In the genomic region with DNA sequence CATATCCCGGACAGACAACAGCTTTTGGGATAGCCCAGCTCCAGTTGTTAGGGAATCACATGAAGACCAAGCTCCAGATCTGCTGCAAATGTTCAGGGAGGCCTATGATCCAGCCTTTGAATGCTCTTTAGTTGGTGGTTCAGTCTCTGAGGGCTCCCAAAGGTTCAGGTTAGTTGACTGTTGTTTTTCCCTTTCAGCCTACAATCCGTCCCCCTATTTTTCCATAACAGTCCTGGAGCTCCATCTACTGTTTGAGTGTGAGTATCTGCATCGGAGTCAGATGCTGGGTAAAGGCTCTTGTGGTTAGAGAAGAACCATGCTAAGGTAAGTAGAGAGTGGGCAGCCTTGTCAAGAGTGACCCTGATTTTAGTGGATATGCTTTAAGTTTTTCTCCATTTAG, we compare ENCODE assay signal across 10 mouse cellular contexts. TPM values are rescaled to one million over a fixed set of nuclear protein-coding genes. Genes with fewer than 3 reads are reported as not detected.
DNase-seq lines count a peak whose midpoint lies in the region; ATAC-seq and TF ChIP-seq lines count a peak whose summit lies in the region.
"Had no signal": no experiment of that assay in that cellular context is flagged by ENCODE, and none has a peak within 500 bp of the region (broad histone marks: within the 10 kb centered on the region; RNA-seq: fewer than 3 reads in every experiment).

No protein-coding gene starts in this region.

- DNase-seq in layer of hippocampus, adult 11-12 months (ENCODE audit: low spot score), result peak; percentile 6
- no peak for DNase-seq in layer of hippocampus, postnatal 25 days (ENCODE audit: extremely low spot score in 1 of 2, low spot score in 1 of 2)
- DNase-seq in CH12.LX (ENCODE audit: extremely low read depth), result peak; percentile 18
- peak; percentile 54 for DNase-seq in embryo, embryonic 10.5 days (ENCODE audit: low spot score)
- peak; percentile 18 for DNase-seq in kidney, postnatal 10 days
- no peak for DNase-seq in heart, adult 8-10 months (ENCODE audit: low spot score)
- no peak for DNase-seq in heart, embryonic 10.5 days (ENCODE audit: low spot score)

- ATAC-seq in erythroblast, adult 5-6 weeks (replicated peaks; ENCODE audit: low FRiP score, poor library complexity, severe bottlenecking), result no peak

- no peak for TF ChIP-seq EP300 in CH12.LX (IDR thresholded peaks at IDR 0.05; ENCODE audit: low read length)

- TF ChIP-seq RAD21 in CH12.LX (IDR thresholded peaks at IDR 0.05; ENCODE audit: low read depth, low read length), result peak; percentile 33

- no peak overlapping the region for H3K27ac ChIP-seq in CH12.LX (ENCODE audit: insufficient read depth, low read depth)
- H3K27ac ChIP-seq in heart, embryonic 10.5 days, result no peak overlapping the region
- H3K27ac ChIP-seq: neural tube, embryonic 13.5 days had no signal

- no peak overlapping the region for H3K9ac ChIP-seq in CH12.LX (ENCODE audit: insufficient read depth, low read depth)
- H3K9ac ChIP-seq: neural tube, embryonic 13.5 days had no signal

- in situ Hi-C loops in CH12.LX (cut with MboI; ENCODE audit: low pct_ligation_motif_present, low pct_unique_long_range_greater_than_20kb, low sequenced_read_pairs), result no loop called here

- H3K27me3 ChIP-seq in CH12.LX (replicated peaks), result no peaks in the 10 kb centered on the region
- H3K27me3 ChIP-seq in heart, embryonic 10.5 days (ENCODE audit: insufficient read depth, poor library complexity, severe bottlenecking), result no peaks in the 10 kb centered on the region
- H3K27me3 ChIP-seq: neural tube, embryonic 13.5 days had no signal

- dilution Hi-C loops in CH12.LX (cut with MboI; ENCODE audit: extremely low pct_ligation_motif_present, extremely low pct_unique_long_range_greater_than_20kb, low sequenced_read_pairs), result no loop called here

- TF ChIP-seq CTCF in CH12.LX (conservative IDR thresholded peaks at IDR 0.05 in 1 of 2, IDR thresholded peaks at IDR 0.05 in 1 of 2; ENCODE audit: low read depth in 2 of 2, low read length in 2 of 2), result peak in 1 of 2 experiments; percentile 31; a peak in 2 of 4 replicates

- no peaks in the 10 kb centered on the region for H3K79me2 ChIP-seq in CH12.LX (replicated peaks; ENCODE audit: control insufficient read depth, extremely low read depth, insufficient read depth, poor library complexity, severe bottlenecking)

- H3K9me3 ChIP-seq in CH12.LX (replicated peaks; ENCODE audit: low read length), result no peaks in the 10 kb centered on the region
- H3K9me3 ChIP-seq in heart, embryonic 10.5 days, result no peaks in the 10 kb centered on the region
- H3K9me3 ChIP-seq: neural tube, embryonic 13.5 days had no signal

- TF ChIP-seq POLR2A in CH12.LX (IDR thresholded peaks at IDR 0.05; ENCODE audit: low read depth, low read length), result no peak

- H3K4me3 ChIP-seq in CH12.LX (replicated peaks in 1 of 3; ENCODE audit: low read depth in 2 of 3, low read length in 2 of 3, poor library complexity in 1 of 3), result no peak overlapping the region
- H3K4me3 ChIP-seq in heart, embryonic 10.5 days, result no peak overlapping the region
- H3K4me3 ChIP-seq: neural tube, embryonic 13.5 days had no signal

- no peaks in the 10 kb centered on the region for H3K36me3 ChIP-seq in CH12.LX (replicated peaks in 1 of 2; ENCODE audit: control insufficient read depth in 1 of 2, insufficient read depth in 1 of 2, low read length in 1 of 2)
- H3K36me3 ChIP-seq in heart, embryonic 10.5 days, result no peaks in the 10 kb centered on the region
- H3K36me3 ChIP-seq: neural tube, embryonic 13.5 days had no signal

- H3K4me2 ChIP-seq in CH12.LX (ENCODE audit: insufficient read depth, low read depth, poor library complexity, severe bottlenecking), result no peak overlapping the region
- H3K4me2 ChIP-seq: neural tube, embryonic 13.5 days had no signal

- no peaks in the 10 kb centered on the region for H3K4me1 ChIP-seq in CH12.LX (ENCODE audit: control insufficient read depth in 1 of 2, insufficient read depth in 2 of 2)
- H3K4me1 ChIP-seq in heart, embryonic 10.5 days, result no peaks in the 10 kb centered on the region
- H3K4me1 ChIP-seq: neural tube, embryonic 13.5 days had no signal

- 41% methylated on average over 3 of the region's 3 CpGs for WGBS in heart, embryonic 10.5 days

TF ChIP-seq in CH12.LX, 34 proteins besides CTCF, POLR2A, EP300 and RAD21:
- no peak for TF ChIP-seq MXI1 (IDR thresholded peaks at IDR 0.05; ENCODE audit: low read depth, low read length)
- no peak for TF ChIP-seq E2F4 (IDR thresholded peaks at IDR 0.05; ENCODE audit: insufficient replicate concordance, low read depth, low read length)
- TF ChIP-seq MAFK (IDR thresholded peaks at IDR 0.05; ENCODE audit: insufficient replicate concordance, low read length), result no peak
- no peak for TF ChIP-seq JUN (IDR thresholded peaks at IDR 0.05; ENCODE audit: insufficient read depth, low read depth, low read length)
- TF ChIP-seq MYC (IDR thresholded peaks at IDR 0.05; ENCODE audit: low read depth, low read length), result no peak
- TF ChIP-seq RCOR1 (conservative IDR thresholded peaks at IDR 0.05; ENCODE audit: low read depth, low read length), result no peak
- no peak for TF ChIP-seq PAX5 (IDR thresholded peaks at IDR 0.05; ENCODE audit: low read length)
- no peak for TF ChIP-seq ELF1 (IDR thresholded peaks at IDR 0.05; ENCODE audit: low read depth, low read length)
- TF ChIP-seq MAZ (IDR thresholded peaks at IDR 0.05; ENCODE audit: low read depth, low read length), result no peak
- TF ChIP-seq ZC3H11A (IDR thresholded peaks at IDR 0.05; ENCODE audit: low read depth, low read length), result no peak
- TF ChIP-seq ETS1 (conservative IDR thresholded peaks at IDR 0.05; ENCODE audit: low read depth, low read length), result no peak
- TF ChIP-seq USF2 (conservative IDR thresholded peaks at IDR 0.05; ENCODE audit: low read depth, low read length), result no peak
- TF ChIP-seq SMC3 (IDR thresholded peaks at IDR 0.05; ENCODE audit: low read depth, low read length), result no peak
- TF ChIP-seq ZNF384 (IDR thresholded peaks at IDR 0.05; ENCODE audit: low read depth, low read length), result no peak
- TF ChIP-seq SIN3A (IDR thresholded peaks at IDR 0.05; ENCODE audit: low read length), result no peak
- no peak for TF ChIP-seq NRF1 (IDR thresholded peaks at IDR 0.05; ENCODE audit: low read depth, low read length)

RNA-seq across cellular contexts. Expression of a gene that starts 12.3 kb away (rescaled TPM):
- total RNA-seq in layer of hippocampus, postnatal 25 days (2021), result not detected
- total RNA-seq in CH12.LX (2012; rRNA removed), result not detected in 2 replicates
- total RNA-seq in CH12.LX (2014; rRNA removed), result not detected in 2 replicates
- not detected in 2 replicates for polyA plus RNA-seq in CH12.LX (2012; ENCODE audit: insufficient read length, low read depth)
- not detected for total RNA-seq in heart, adult 8-10 months (2022)
- not detected in 2 replicates for total RNA-seq in erythroblast, adult 5-6 weeks (2015; ENCODE audit: low replicate concordance)
- not detected in 2 replicates for total RNA-seq in erythroblast, adult 5-6 weeks (2017; ENCODE audit: low replicate concordance)
- not detected in 2 replicates for polyA plus RNA-seq in heart, embryonic 10.5 days (2016; fragmentation: Nextera tagmentation; extraction: Ambion mirVana)
- total RNA-seq: left cerebral cortex, postnatal 10 days had no signal
- polyA plus RNA-seq: neural tube, embryonic 13.5 days had no signal

RNA-seq across cellular contexts. Expression of a gene that starts 45.8 kb away (rescaled TPM):
- not detected for total RNA-seq in layer of hippocampus, postnatal 25 days (2021)
- total RNA-seq in CH12.LX (2012; rRNA removed), result not detected in 2 replicates
- total RNA-seq in CH12.LX (2014; rRNA removed), result not detected in 2 replicates
- not detected in 2 replicates for polyA plus RNA-seq in CH12.LX (2012; ENCODE audit: insufficient read length, low read depth)
- not detected for total RNA-seq in heart, adult 8-10 months (2022)
- total RNA-seq in erythroblast, adult 5-6 weeks (2015; ENCODE audit: low replicate concordance), result not detected in 2 replicates
- not detected in 2 replicates for total RNA-seq in erythroblast, adult 5-6 weeks (2017; ENCODE audit: low replicate concordance)
- polyA plus RNA-seq in heart, embryonic 10.5 days (2016; fragmentation: Nextera tagmentation; extraction: Ambion mirVana), result not detected in 2 replicates
- total RNA-seq: left cerebral cortex, postnatal 10 days had no signal
- polyA plus RNA-seq: neural tube, embryonic 13.5 days had no signal

RNA-seq across cellular contexts. Expression of a gene that starts 50.3 kb away (rescaled TPM):
- not detected for total RNA-seq in layer of hippocampus, postnatal 25 days (2021)
- total RNA-seq in CH12.LX (2012; rRNA removed) (not detected in 2 replicates), CH12.LX (2014; rRNA removed) (not detected in 2 replicates)
- polyA plus RNA-seq in CH12.LX (2012; ENCODE audit: insufficient read length, low read depth), result not detected in 2 replicates
- not detected for total RNA-seq in heart, adult 8-10 months (2022)
- not detected in 2 replicates for total RNA-seq in erythroblast, adult 5-6 weeks (2015; ENCODE audit: low replicate concordance)
- not detected in 2 replicates for total RNA-seq in erythroblast, adult 5-6 weeks (2017; ENCODE audit: low replicate concordance)
- polyA plus RNA-seq in heart, embryonic 10.5 days (2016; fragmentation: Nextera tagmentation; extraction: Ambion mirVana), result not detected in 2 replicates
- total RNA-seq: left cerebral cortex, postnatal 10 days had no signal
- polyA plus RNA-seq: neural tube, embryonic 13.5 days had no signal

RNA-seq across cellular contexts. Expression of a gene that starts 54.4 kb away (rescaled TPM):
- total RNA-seq in layer of hippocampus, postnatal 25 days (2021), result not detected
- total RNA-seq in CH12.LX (2012; rRNA removed), result not detected in 2 replicates
- not detected in 2 replicates for total RNA-seq in CH12.LX (2014; rRNA removed)
- not detected in 2 replicates for polyA plus RNA-seq in CH12.LX (2012; ENCODE audit: insufficient read length, low read depth)
- total RNA-seq in heart, adult 8-10 months (2022), result not detected
- total RNA-seq in erythroblast, adult 5-6 weeks (2015; ENCODE audit: low replicate concordance), result not detected in 2 replicates
- not detected in 2 replicates for total RNA-seq in erythroblast, adult 5-6 weeks (2017; ENCODE audit: low replicate concordance)
- not detected in 2 replicates for polyA plus RNA-seq in heart, embryonic 10.5 days (2016; fragmentation: Nextera tagmentation; extraction: Ambion mirVana)
- total RNA-seq: left cerebral cortex, postnatal 10 days had no signal
- polyA plus RNA-seq: neural tube, embryonic 13.5 days had no signal

Comparison
In these comparisons a context has a peak if more than half of its experiments do, and no peak if none do; other contexts are left out.
1. DNase-seq: peak in layer of hippocampus, adult 11-12 months (single experiment), CH12.LX (single experiment), embryo, embryonic 10.5 days (single experiment) and kidney, postnatal 10 days (single experiment); none in layer of hippocampus, postnatal 25 days (0 of 2), heart, adult 8-10 months (single experiment) and heart, embryonic 10.5 days (single experiment).